Mouse (Mus musculus) heart, postnatal 10 days (tissue): Measurements from ENCODE around the gene Msantd4. TPM values are rescaled to one million over a fixed set of nuclear protein-coding genes. Genes with fewer than 3 reads are reported as not detected.
"Not testable (repeated sequence)": the region's sequence is repeated elsewhere in the genome, so short reads cannot be mapped to it uniquely, and the experiment has no call there.

Experiments
- DNase-seq, 2 experiments: peaks; one replicate each; pipeline ENCODE4 v3.0.0; 2021
- intact Hi-C: fragments of 180-260 bp; cut with DNase I; formaldehyde crosslinking; loops from one replicate; pipeline ENCODE4 v1.15.1; 2025
- microRNA-seq, 2 experiments: library from miRNA; unstranded; fragments of <30 nt; microRNA quantifications; one replicate each; pipeline ENCODE4 v1.2.0; 2022
- total RNA-seq, 2 experiments: library from RNA; stranded (reverse); gene quantifications; 2 replicates each; pipeline ENCODE4 v1.2.3; 2021

Gene Msantd4
- total RNA-seq, result 10 to 100 TPM; 42.5 to 44.6 TPM

- intact Hi-C loops, result loop anchor here (2.0 kb wide), 1 partner anchor 65 kb away; no protein-coding TSS in a partner anchor
- DNase-seq, result peak; percentile 98 to 99
These were observed at the start of gene Msantd4 for GRCm38 (mm10) chr9:4375828-4376639. TSS of gene Msantd4 (plus strand) at chr9:4376562.

- intact Hi-C loops, result no loop called here
- no peak for DNase-seq
These were observed 23.2 kb upstream of the Msantd4 start for GRCm38 (mm10) chr9:4353163-4353562.

- intact Hi-C loops, result loop anchor here (2.0 kb wide), 1 partner anchor 66 kb away; no protein-coding TSS in a partner anchor
- no peak for DNase-seq
These were observed 318 bp downstream of the Msantd4 start for GRCm38 (mm10) chr9:4376640-4377120.

- intact Hi-C loops, DNase-seq: not testable (repeated sequence)
These were observed 24.4 kb downstream of the Msantd4 start for GRCm38 (mm10) chr9:4400801-4401200.

Small RNA genes within 50 kb of the gene (microRNA-seq; reads per million reads assigned to microRNA genes)
- gene Gm23992, result 0 reads per million in 2 experiments

Other genes with a start within 250 kb of the Msantd4 start
- gene Aasdhppt, start 67.1 kb upstream of the Msantd4 start, total RNA-seq, result 10 to 100 TPM; 16.4 to 18.3 TPM
- gene Kbtbd3, start 66.7 kb upstream of the Msantd4 start, total RNA-seq, result 1 to 10 TPM; 6.9 to 8.9 TPM